Mouse (Mus musculus) adrenal gland, adult 2 months (tissue): ENCODE measurements at regions not wholly inside any gene's neighbourhood (a gene's known extent, or its start where the extent isn't known, plus 50 kb on each side); places are given as distances from the start of the nearest gene placed in this dataset.

Experiments
- DNase-seq: peaks from one replicate; pipeline ENCODE4 v3.0.0; 2021
- microRNA-seq, 2 experiments: library from miRNA; unstranded; fragments of <30 nt; microRNA quantifications; one replicate each; pipeline ENCODE4 v1.2.0; 2021

DNA sequence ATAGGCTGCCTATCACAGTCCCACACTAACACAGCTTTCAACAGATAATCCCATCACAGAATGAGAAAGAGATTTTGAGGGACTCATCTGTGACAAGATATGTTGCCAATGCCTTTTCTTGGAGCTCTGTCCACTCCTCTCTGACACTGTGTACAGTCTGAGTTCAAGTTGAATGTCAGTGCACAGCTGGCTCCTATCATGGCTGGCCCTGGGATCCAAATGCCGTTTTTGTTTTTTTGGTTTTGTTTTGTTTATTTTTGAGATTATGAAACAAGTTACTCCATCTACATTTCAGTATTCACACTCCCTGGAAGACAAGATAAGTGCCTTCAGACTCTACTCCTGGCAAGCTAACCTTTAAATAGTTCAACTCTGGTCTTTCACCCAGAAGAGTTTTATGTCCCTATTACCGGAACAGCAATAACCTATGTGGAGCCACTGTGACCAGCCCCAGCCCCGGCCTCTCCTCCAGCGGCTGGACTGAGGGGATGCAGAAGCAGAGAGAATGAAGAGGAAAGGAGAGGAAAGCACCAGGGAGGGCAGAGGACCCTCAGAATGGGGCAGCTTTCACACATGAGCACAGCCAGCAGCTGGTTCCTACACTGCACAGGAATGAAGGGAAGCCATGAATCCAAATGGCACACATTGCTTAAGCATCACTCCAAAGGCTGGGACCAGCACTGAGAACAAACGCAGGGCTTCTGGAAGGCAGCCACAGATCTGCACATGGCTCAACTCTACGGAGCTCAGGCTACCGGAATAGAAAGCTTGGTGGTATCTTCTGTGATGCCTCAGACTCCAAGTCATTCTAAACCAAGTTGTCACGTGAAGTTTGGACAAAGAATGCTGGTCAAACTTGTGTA, 99.9 kb upstream of the Nsun2 start:
- no peak for DNase-seq

DNA sequence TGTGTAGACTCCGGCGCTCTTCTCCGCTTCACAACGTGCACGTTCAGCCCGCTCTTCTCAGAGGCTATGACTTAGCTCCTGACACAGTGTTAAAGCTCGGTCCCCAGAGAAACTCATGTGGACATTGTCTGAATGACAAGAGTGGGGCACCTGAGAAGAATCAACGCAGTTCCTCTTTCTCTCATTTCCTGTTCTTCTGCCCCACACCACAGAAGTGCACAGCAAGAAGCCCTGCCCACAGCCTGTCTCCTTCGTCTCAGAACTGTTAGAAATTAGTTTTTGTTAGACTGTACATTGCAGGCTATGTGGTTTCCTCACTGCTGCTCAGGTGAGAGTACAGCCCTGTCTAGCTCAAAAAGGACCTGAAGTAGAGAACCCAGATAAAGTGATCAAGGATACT, 94.1 kb upstream of the Nsun2 start:
- no peak for DNase-seq

DNA sequence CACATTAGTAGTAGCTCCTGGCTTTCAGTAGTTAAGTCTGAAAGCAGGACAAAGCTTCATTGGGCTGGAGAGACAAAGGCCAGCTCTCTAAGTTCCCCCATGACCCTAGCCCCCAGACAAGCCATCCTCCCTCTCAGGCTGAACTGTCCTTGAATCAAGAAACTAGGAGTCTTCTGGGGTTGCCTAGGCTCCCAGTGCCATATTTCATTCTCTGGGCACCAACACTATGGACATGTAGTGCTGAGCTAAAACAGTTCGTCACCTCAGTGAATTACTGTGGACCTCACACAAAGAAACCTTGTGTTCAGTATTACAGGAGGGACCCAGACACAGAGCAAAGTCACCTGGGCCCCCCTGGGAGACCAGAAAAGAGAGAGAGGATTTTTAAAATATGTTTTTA, 91.7 kb upstream of the Nsun2 start:
- DNase-seq, result no peak

DNA sequence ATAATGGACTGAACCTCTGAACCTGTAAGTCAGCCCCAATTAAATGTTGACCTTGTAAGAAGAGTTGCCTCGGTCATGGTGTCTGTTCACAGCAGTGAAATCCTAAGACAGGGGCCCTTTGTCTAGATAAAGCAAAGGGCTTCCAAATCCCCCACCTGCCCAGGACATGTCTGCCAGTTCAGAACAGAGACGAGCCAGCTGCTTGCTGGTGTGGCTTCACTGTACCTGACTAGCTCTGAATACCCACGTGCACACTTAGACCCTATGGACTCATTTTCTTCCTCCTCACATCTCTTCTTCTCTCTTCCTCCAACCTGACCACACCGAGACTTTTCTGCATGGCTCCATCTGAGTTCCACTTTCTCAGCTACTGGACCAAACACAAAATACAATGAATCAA, 87.9 kb upstream of the Nsun2 start:
- DNase-seq, result no peak

Small RNA genes lying in the stretch of these regions (microRNA-seq; reads per million reads assigned to microRNA genes)
- 0 reads per million in 2 experiments for gene Gm44375
